Mouse (Mus musculus): Measurements from ENCODE around the gene Tmem101.

DNA sequence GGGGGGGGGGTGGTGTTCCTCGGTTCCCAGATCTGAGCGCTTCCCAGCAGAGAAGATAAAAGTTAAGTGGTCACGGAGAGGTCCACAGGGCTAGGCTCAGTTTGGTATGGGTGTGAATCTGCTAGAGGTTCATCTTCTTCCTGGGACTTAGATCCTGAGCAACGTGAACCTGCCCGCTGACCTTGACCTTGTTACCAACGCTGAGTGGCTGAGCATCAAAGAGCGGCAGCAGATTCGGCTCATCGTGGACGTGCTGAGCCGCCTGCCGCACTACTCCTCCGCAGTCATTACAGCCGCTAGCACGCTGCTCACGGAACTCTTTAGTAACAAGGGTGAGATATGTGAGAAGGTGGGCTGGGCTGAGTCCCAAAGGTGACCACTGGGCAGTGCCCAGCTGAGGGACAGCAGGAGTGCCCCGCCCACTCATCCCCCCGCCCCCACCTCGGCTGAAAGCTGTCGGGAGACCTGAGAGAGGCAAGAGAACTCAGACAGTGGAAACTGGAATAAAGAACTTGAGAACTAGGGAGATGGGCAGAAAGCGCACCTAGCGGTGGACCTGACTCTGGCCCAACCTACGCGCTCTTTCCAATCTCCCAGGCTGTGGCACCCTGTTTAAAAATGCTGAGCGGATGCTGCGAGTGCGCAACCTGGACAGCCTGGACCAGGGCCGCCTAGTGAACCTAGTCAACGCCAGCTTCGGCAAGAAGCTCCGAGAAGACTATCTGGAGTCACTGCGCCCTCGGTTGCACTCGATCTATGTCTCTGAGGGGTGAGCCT is 8.8 kb downstream of the Tmem101 start:
- TF ChIP-seq CTCF (IDR thresholded peaks at IDR 0.05; ENCODE audit: control insufficient read depth, insufficient read depth, insufficient replicate concordance, low read depth, low read length) (no peak), POLR2A (IDR thresholded peaks at IDR 0.05; ENCODE audit: control insufficient read depth, low read depth, low read length) (no peak)

Data from testis, adult 2 months (tissue).